Mouse (Mus musculus) megakaryocyte, embryonic 14.5 days (primary cell): ENCODE data around the gene Rptor. TPM values are rescaled to one million over a fixed set of nuclear protein-coding genes. Genes with fewer than 3 reads are reported as not detected.

Source experiments
- H3K27me3 ChIP-seq: replicated peaks from 2 replicates; pipeline ENCODE3; 2012; ENCODE audit warnings: inconsistent platforms
- H3K36me3 ChIP-seq: replicated peaks from 2 replicates; pipeline ENCODE3; 2012; ENCODE audit warnings: low read length, inconsistent platforms, mixed read lengths
- H3K4me1 ChIP-seq: 2 replicates; pipeline ENCODE4 v1.6.1; 2012; ENCODE audit warnings: inconsistent platforms
- H3K4me3 ChIP-seq: replicated peaks from 2 replicates; pipeline ENCODE3; 2012; ENCODE audit warnings: moderate library complexity, mild to moderate bottlenecking, inconsistent platforms
- H3K9me3 ChIP-seq: 2 replicates; pipeline ENCODE4 v1.6.1; 2012; ENCODE audit warnings: inconsistent platforms
- FLI1 ChIP-seq: IDR thresholded peaks from 2 replicates; pipeline ENCODE4 v1.6.1; 2012; ENCODE audit warnings: low read length, inconsistent platforms, mixed read lengths
- GATA1 ChIP-seq: IDR thresholded peaks from 3 replicates; pipeline ENCODE4 v1.6.1; 2012; ENCODE audit warnings: mixed read lengths, low read length, inconsistent platforms, borderline replicate concordance
- polyA plus RNA-seq: library from polyadenylated mRNA; stranded (reverse); fragments of >175 nt; gene quantifications from 2 replicates; pipeline ENCODE4 v1.2.3, GENCODE M21; 2012; ENCODE audit warnings: low replicate concordance; ENCODE audit not compliant: insufficient read depth

The Rptor gene
- polyA plus RNA-seq, 1 experiment = 20.2 TPM

- no peak for TF ChIP-seq GATA1
- no peak for TF ChIP-seq FLI1
- Histone ChIP-seq H3K9me3 (peaks cover 4% of the 10 kb centered on the region; the same call in 1 of the 2 replicates), H3K36me3 (peaks cover 34% of the 10 kb centered on the region)
Measured at GRCm38 (mm10) chr11:119913291-119913934, 310.7 kb downstream of the Rptor start, which contains the start of gene Chmp6. Chmp6 (plus strand) TSS chr11:119913441.

GRCm38 (mm10) chr11:119913935-119914314 lies 311.2 kb downstream of the Rptor start:
- peaks cover 4% of the 10 kb centered on the region; the same call in 1 of the 2 replicates for H3K9me3 ChIP-seq
- TF ChIP-seq GATA1 (no peak), FLI1 (no peak)

More at GRCm38 (mm10) chr11:119913291-119913934, 310.7 kb downstream of the Rptor start, which contains the start of gene Chmp6:
- H3K27me3 ChIP-seq = peaks cover 6% of the 10 kb centered on the region
- H3K4me1 ChIP-seq = peaks cover 82% of the 10 kb centered on the region
- peak within 1 kb of the TSS; percentile 96 for H3K4me3 ChIP-seq

GRCm38 (mm10) chr11:119914381-119914780 lies 311.7 kb downstream of the Rptor start:
- peaks cover 75% of the 10 kb centered on the region for H3K4me1 ChIP-seq
- TF ChIP-seq GATA1 = no peak
- TF ChIP-seq FLI1 = no peak
- peak overlapping the region; percentile 96 for H3K4me3 ChIP-seq

More at GRCm38 (mm10) chr11:119913935-119914314, 311.2 kb downstream of the Rptor start:
- peak overlapping the region; percentile 96 for H3K4me3 ChIP-seq
- peaks cover 1% of the 10 kb centered on the region for H3K27me3 ChIP-seq
- peaks cover 40% of the 10 kb centered on the region for H3K36me3 ChIP-seq
- peaks cover 78% of the 10 kb centered on the region for H3K4me1 ChIP-seq

GRCm38 (mm10) chr11:119915666-119916065 lies 313.0 kb downstream of the Rptor start:
- Histone ChIP-seq H3K27me3 (no peaks in the 10 kb centered on the region), H3K36me3 (peaks cover 57% of the 10 kb centered on the region), H3K4me1 (peaks cover 75% of the 10 kb centered on the region), H3K9me3 (peaks cover 4% of the 10 kb centered on the region; the same call in 1 of the 2 replicates), H3K4me3 (peak overlapping the region; percentile 96)
- TF ChIP-seq GATA1 (no peak), FLI1 (no peak)

More at GRCm38 (mm10) chr11:119914381-119914780, 311.7 kb downstream of the Rptor start:
- no peaks in the 10 kb centered on the region for H3K27me3 ChIP-seq
- H3K9me3 ChIP-seq = peaks cover 4% of the 10 kb centered on the region; the same call in 1 of the 2 replicates
- peaks cover 44% of the 10 kb centered on the region for H3K36me3 ChIP-seq

GRCm38 (mm10) chr11:119916102-119916790 lies 313.5 kb downstream of the Rptor start:
- H3K27me3 ChIP-seq = no peaks in the 10 kb centered on the region
- H3K36me3 ChIP-seq = peaks cover 61% of the 10 kb centered on the region
- H3K4me1 ChIP-seq = peaks cover 76% of the 10 kb centered on the region
- peak overlapping the region; percentile 84 for H3K4me3 ChIP-seq
- TF ChIP-seq GATA1 = no peak
- no peak for TF ChIP-seq FLI1
- H3K9me3 ChIP-seq = no peaks in the 10 kb centered on the region

- TF ChIP-seq FLI1 (no peak), GATA1 (no peak)
- H3K36me3 ChIP-seq = peaks cover 61% of the 10 kb centered on the region
- no peaks in the 10 kb centered on the region for H3K9me3 ChIP-seq
- peaks cover 77% of the 10 kb centered on the region for H3K4me1 ChIP-seq
- no peaks in the 10 kb centered on the region for H3K27me3 ChIP-seq
- H3K4me3 ChIP-seq = no peak overlapping the region
Measured at GRCm38 (mm10) chr11:119916834-119917469, 314.2 kb downstream of the Rptor start.

GRCm38 (mm10) chr11:119918521-119918920 lies 315.8 kb downstream of the Rptor start:
- Histone ChIP-seq H3K36me3 (peaks cover 72% of the 10 kb centered on the region), H3K4me3 (no peak overlapping the region), H3K27me3 (no peaks in the 10 kb centered on the region), H3K9me3 (peaks cover 8% of the 10 kb centered on the region), H3K4me1 (peaks cover 76% of the 10 kb centered on the region)
- TF ChIP-seq GATA1 = no peak
- no peak for TF ChIP-seq FLI1

GRCm38 (mm10) chr11:119919432-119919831 lies 316.7 kb downstream of the Rptor start:
- Histone ChIP-seq H3K4me1 (peaks cover 81% of the 10 kb centered on the region), H3K4me3 (no peak overlapping the region), H3K9me3 (peaks cover 8% of the 10 kb centered on the region), H3K36me3 (peaks cover 72% of the 10 kb centered on the region), H3K27me3 (no peaks in the 10 kb centered on the region)
- TF ChIP-seq FLI1 (no peak), GATA1 (no peak)

- H3K27me3 ChIP-seq = no peaks in the 10 kb centered on the region
- H3K9me3 ChIP-seq = peaks cover 8% of the 10 kb centered on the region
- peaks cover 81% of the 10 kb centered on the region for H3K4me1 ChIP-seq
- peaks cover 72% of the 10 kb centered on the region for H3K36me3 ChIP-seq
- TF ChIP-seq GATA1 (no peak), FLI1 (no peak)
- no peak overlapping the region for H3K4me3 ChIP-seq
Measured at GRCm38 (mm10) chr11:119919897-119920296, 317.2 kb downstream of the Rptor start.
